29 mouse cellular contexts compared by ENCODE assay signal in genomic region chr12:16304701-16305377, GRCm38 (mm10).
DNase-seq lines count a peak whose midpoint lies in the region; ATAC-seq and TF ChIP-seq lines count a peak whose summit lies in the region.
"Had no signal": no experiment of that assay in that cellular context is flagged by ENCODE, and none has a peak within 500 bp of the region (broad histone marks: within the 10 kb centered on the region; RNA-seq: fewer than 3 reads in every experiment).

No protein-coding gene starts in this region.

- H3K4me3 ChIP-seq in forebrain, postnatal 0 days (ENCODE audit: low read depth, low read length), result no peak overlapping the region
- no peak overlapping the region for H3K4me3 ChIP-seq in forebrain, embryonic 10.5 days
- no peak overlapping the region for H3K4me3 ChIP-seq in midbrain, postnatal 0 days (ENCODE audit: low read depth, low read length)
- no peak overlapping the region for H3K4me3 ChIP-seq in midbrain, embryonic 15.5 days
- no peak overlapping the region for H3K4me3 ChIP-seq in CH12.LX (replicated peaks in 1 of 3; ENCODE audit: low read depth in 2 of 3, low read length in 2 of 3, poor library complexity in 1 of 3)
- no peak overlapping the region for H3K4me3 ChIP-seq in kidney, embryonic 15.5 days (replicated peaks)
- H3K4me3 ChIP-seq: gastrocnemius, adult 2 months; limb, embryonic 10.5 days; limb, embryonic 15.5 days; midbrain, embryonic 13.5 days had no signal

- H3K27ac ChIP-seq in forebrain, postnatal 0 days (ENCODE audit: low read depth, low read length), result no peak overlapping the region
- H3K27ac ChIP-seq in forebrain, embryonic 10.5 days, result no peak overlapping the region
- H3K27ac ChIP-seq in midbrain, postnatal 0 days (ENCODE audit: low read depth, low read length), result no peak overlapping the region
- no peak overlapping the region for H3K27ac ChIP-seq in midbrain, embryonic 15.5 days
- no peak overlapping the region for H3K27ac ChIP-seq in CH12.LX (ENCODE audit: insufficient read depth, low read depth)
- no peak overlapping the region for H3K27ac ChIP-seq in kidney, embryonic 15.5 days
- H3K27ac ChIP-seq: gastrocnemius, adult 2 months; limb, embryonic 10.5 days; limb, embryonic 15.5 days; liver, embryonic 14.5 days; macrophage; midbrain, embryonic 13.5 days had no signal

- in situ Hi-C loops in CH12.LX (cut with MboI; ENCODE audit: low pct_ligation_motif_present, low pct_unique_long_range_greater_than_20kb, low sequenced_read_pairs), result no loop called here

- no peaks in the 10 kb centered on the region for H3K4me1 ChIP-seq in forebrain, postnatal 0 days (ENCODE audit: insufficient read depth)
- H3K4me1 ChIP-seq in forebrain, embryonic 10.5 days, result no peaks in the 10 kb centered on the region
- H3K4me1 ChIP-seq in midbrain, postnatal 0 days (ENCODE audit: insufficient read depth, low read length), result no peaks in the 10 kb centered on the region; the same call in 1 of the 2 replicates
- no peaks in the 10 kb centered on the region for H3K4me1 ChIP-seq in midbrain, embryonic 15.5 days
- H3K4me1 ChIP-seq in CH12.LX (ENCODE audit: control insufficient read depth in 1 of 2, insufficient read depth in 2 of 2), result peaks cover 0 to 28% of the 10 kb centered on the region in 2 experiments; a peak in 2 of 4 replicates
- H3K4me1 ChIP-seq in kidney, embryonic 15.5 days, result no peaks in the 10 kb centered on the region
- H3K4me1 ChIP-seq: limb, embryonic 10.5 days; limb, embryonic 15.5 days; midbrain, embryonic 13.5 days had no signal

- 73% methylated on average over 9 of the region's 9 CpGs for WGBS in forebrain, postnatal 0 days
- WGBS in forebrain, embryonic 10.5 days, result 85% methylated on average over 9 of the region's 9 CpGs
- WGBS in midbrain, postnatal 0 days, result 82% methylated on average over 9 of the region's 9 CpGs
- 83% methylated on average over 9 of the region's 9 CpGs for WGBS in midbrain, embryonic 15.5 days
- 83% methylated on average over 9 of the region's 9 CpGs for WGBS in kidney, embryonic 15.5 days

- H3K4me2 ChIP-seq in forebrain, postnatal 0 days (ENCODE audit: low read depth), result no peak overlapping the region
- no peak overlapping the region for H3K4me2 ChIP-seq in midbrain, postnatal 0 days (ENCODE audit: low read depth, low read length, poor library complexity, severe bottlenecking)
- H3K4me2 ChIP-seq in midbrain, embryonic 15.5 days, result no peak overlapping the region
- no peak overlapping the region for H3K4me2 ChIP-seq in CH12.LX (ENCODE audit: insufficient read depth, low read depth, poor library complexity, severe bottlenecking)
- H3K4me2 ChIP-seq in kidney, embryonic 15.5 days, result no peak overlapping the region
- H3K4me2 ChIP-seq: heart, embryonic 11.5 days; limb, embryonic 15.5 days; midbrain, embryonic 13.5 days had no signal

- TF ChIP-seq CTCF in forebrain, postnatal 0 days (IDR thresholded peaks at IDR 0.05; ENCODE audit: low read depth), result no peak
- no peak for TF ChIP-seq CTCF in midbrain, postnatal 0 days (IDR thresholded peaks at IDR 0.05)
- no peak for TF ChIP-seq CTCF in CH12.LX (conservative IDR thresholded peaks at IDR 0.05 in 1 of 2, IDR thresholded peaks at IDR 0.05 in 1 of 2; ENCODE audit: low read depth in 2 of 2, low read length in 2 of 2)

- TF ChIP-seq RAD21 in CH12.LX (IDR thresholded peaks at IDR 0.05; ENCODE audit: low read depth, low read length), result no peak

- H3K9ac ChIP-seq in forebrain, postnatal 0 days, result no peak overlapping the region
- no peak overlapping the region for H3K9ac ChIP-seq in midbrain, postnatal 0 days (replicated peaks; ENCODE audit: low read length, poor library complexity, severe bottlenecking)
- no peak overlapping the region for H3K9ac ChIP-seq in midbrain, embryonic 15.5 days
- H3K9ac ChIP-seq in CH12.LX (ENCODE audit: insufficient read depth, low read depth), result no peak overlapping the region
- no peak overlapping the region for H3K9ac ChIP-seq in kidney, embryonic 15.5 days
- H3K9ac ChIP-seq: limb, embryonic 15.5 days; liver, embryonic 14.5 days; midbrain, embryonic 13.5 days had no signal

- ATAC-seq in forebrain, postnatal 0 days, result peak; percentile 23; the same call in 1 of the 2 replicates
- ATAC-seq in midbrain, postnatal 0 days (ENCODE audit: low FRiP score), result no peak
- ATAC-seq in midbrain, embryonic 15.5 days (replicated peaks), result no peak
- no peak for ATAC-seq in kidney, embryonic 15.5 days (replicated peaks; ENCODE audit: low FRiP score)
- ATAC-seq: forebrain, embryonic 14.5 days; midbrain, embryonic 13.5 days had no signal

- TF ChIP-seq EP300 in CH12.LX (IDR thresholded peaks at IDR 0.05; ENCODE audit: low read length), result peak; percentile 73

- dilution Hi-C loops in CH12.LX (cut with MboI; ENCODE audit: extremely low pct_ligation_motif_present, extremely low pct_unique_long_range_greater_than_20kb, low sequenced_read_pairs), result no loop called here

- H3K27me3 ChIP-seq in forebrain, postnatal 0 days (ENCODE audit: insufficient read depth, low read length), result no peaks in the 10 kb centered on the region
- H3K27me3 ChIP-seq in forebrain, embryonic 10.5 days (ENCODE audit: poor library complexity, severe bottlenecking), result no peaks in the 10 kb centered on the region
- no peaks in the 10 kb centered on the region for H3K27me3 ChIP-seq in midbrain, postnatal 0 days (ENCODE audit: insufficient read depth, low read length)
- no peaks in the 10 kb centered on the region for H3K27me3 ChIP-seq in midbrain, embryonic 15.5 days (replicated peaks)
- no peaks in the 10 kb centered on the region for H3K27me3 ChIP-seq in CH12.LX (replicated peaks)
- no peaks in the 10 kb centered on the region for H3K27me3 ChIP-seq in kidney, embryonic 15.5 days
- H3K27me3 ChIP-seq: limb, embryonic 15.5 days; midbrain, embryonic 13.5 days had no signal

- no peak for TF ChIP-seq POLR2A in CH12.LX (IDR thresholded peaks at IDR 0.05; ENCODE audit: low read depth, low read length)

- no peaks in the 10 kb centered on the region for H3K36me3 ChIP-seq in forebrain, postnatal 0 days (ENCODE audit: insufficient read depth)
- no peaks in the 10 kb centered on the region for H3K36me3 ChIP-seq in forebrain, embryonic 10.5 days (replicated peaks)
- no peaks in the 10 kb centered on the region for H3K36me3 ChIP-seq in midbrain, postnatal 0 days (ENCODE audit: insufficient read depth, low read length)
- H3K36me3 ChIP-seq in midbrain, embryonic 15.5 days (replicated peaks), result no peaks in the 10 kb centered on the region
- H3K36me3 ChIP-seq in CH12.LX (replicated peaks in 1 of 2; ENCODE audit: control insufficient read depth in 1 of 2, insufficient read depth in 1 of 2, low read length in 1 of 2), result no peaks in the 10 kb centered on the region
- no peaks in the 10 kb centered on the region for H3K36me3 ChIP-seq in kidney, embryonic 15.5 days
- H3K36me3 ChIP-seq: limb, embryonic 10.5 days; limb, embryonic 15.5 days; midbrain, embryonic 13.5 days had no signal

- no peaks in the 10 kb centered on the region for H3K9me3 ChIP-seq in forebrain, postnatal 0 days (ENCODE audit: low read length)
- H3K9me3 ChIP-seq in forebrain, embryonic 10.5 days, result no peaks in the 10 kb centered on the region
- no peaks in the 10 kb centered on the region for H3K9me3 ChIP-seq in midbrain, postnatal 0 days (ENCODE audit: low read length)
- no peaks in the 10 kb centered on the region for H3K9me3 ChIP-seq in midbrain, embryonic 15.5 days
- H3K9me3 ChIP-seq in CH12.LX (replicated peaks; ENCODE audit: low read length), result no peaks in the 10 kb centered on the region
- no peaks in the 10 kb centered on the region for H3K9me3 ChIP-seq in kidney, embryonic 15.5 days (replicated peaks)
- H3K9me3 ChIP-seq: limb, embryonic 10.5 days; limb, embryonic 15.5 days; midbrain, embryonic 13.5 days had no signal

- H3K79me2 ChIP-seq in CH12.LX (replicated peaks; ENCODE audit: control insufficient read depth, extremely low read depth, insufficient read depth, poor library complexity, severe bottlenecking), result no peaks in the 10 kb centered on the region

- peak; percentile 27 for DNase-seq in forebrain, postnatal 0 days
- DNase-seq in forebrain, embryonic 10.5 days (ENCODE audit: extremely low spot score, low spot score), result no peak
- peak; percentile 46 for DNase-seq in midbrain, postnatal 0 days (ENCODE audit: low spot score)
- peak; percentile 44 for DNase-seq in CH12.LX (ENCODE audit: extremely low read depth)
- DNase-seq in induced T-regulatory cell, adult 2 months (ENCODE audit: low read depth), result peak; percentile 69
- no peak for DNase-seq in ovary, adult 18-20 months (ENCODE audit: low spot score)
- DNase-seq: adrenal gland, postnatal 14 days; cerebellum, adult 18-20 months; cerebellum, postnatal 25 days; gastrocnemius, adult 2 months; gastrocnemius, postnatal 36 days; heart, adult 18-20 months; heart, postnatal 36 days; kidney, adult 11 months; kidney, postnatal 25 days; lung, adult 2 months; lung, postnatal 10 days; right cerebral cortex, adult 18-20 months; thymus, adult 2 months; thymus, postnatal 36 days had no signal

TF ChIP-seq in CH12.LX, 34 proteins besides CTCF, POLR2A, EP300 and RAD21:
- TF ChIP-seq MAX (IDR thresholded peaks at IDR 0.05; ENCODE audit: low read length) (no peak), USF1 (IDR thresholded peaks at IDR 0.05; ENCODE audit: low read depth, low read length) (no peak), BHLHE40 (IDR thresholded peaks at IDR 0.05; ENCODE audit: low read depth, low read length) (0 out of 2 replicates have a peak, but pooled peaks have one; percentile 30), ELF1 (IDR thresholded peaks at IDR 0.05; ENCODE audit: low read depth, low read length) (no peak), HCFC1 (IDR thresholded peaks at IDR 0.05; ENCODE audit: low read depth, low read length) (no peak), ZNF384 (IDR thresholded peaks at IDR 0.05; ENCODE audit: low read depth, low read length) (0 out of 2 replicates have a peak, but pooled peaks have one; percentile 20), JUN (IDR thresholded peaks at IDR 0.05; ENCODE audit: insufficient read depth, low read depth, low read length) (peak; percentile 64), MAZ (IDR thresholded peaks at IDR 0.05; ENCODE audit: low read depth, low read length) (no peak), TCF12 (IDR thresholded peaks at IDR 0.05; ENCODE audit: low read depth, low read length) (no peak), JUND (conservative IDR thresholded peaks at IDR 0.05; ENCODE audit: low read depth, low read length) (peak; percentile 85), KAT2A (IDR thresholded peaks at IDR 0.05; ENCODE audit: insufficient replicate concordance, low read length) (no peak), ETS1 (conservative IDR thresholded peaks at IDR 0.05; ENCODE audit: low read depth, low read length) (0 out of 2 replicates have a peak, but pooled peaks have one; percentile 27), IRF4 (IDR thresholded peaks at IDR 0.05; ENCODE audit: low read depth, low read length) (peak; percentile 84), E2F4 (IDR thresholded peaks at IDR 0.05; ENCODE audit: insufficient replicate concordance, low read depth, low read length) (no peak), NRF1 (IDR thresholded peaks at IDR 0.05; ENCODE audit: low read depth, low read length) (no peak), SMC3 (IDR thresholded peaks at IDR 0.05; ENCODE audit: low read depth, low read length) (no peak)

Comparison
In these comparisons a context has a peak if more than half of its experiments do, and no peak if none do; other contexts are left out.
1. DNase-seq: peak in forebrain, postnatal 0 days (single experiment), midbrain, postnatal 0 days (single experiment), CH12.LX (single experiment) and induced T-regulatory cell, adult 2 months (single experiment); none in forebrain, embryonic 10.5 days (single experiment) and ovary, adult 18-20 months (single experiment).